Mouse (Mus musculus): ENCODE results near the gene Srsf4.

- TF ChIP-seq USF1 (IDR thresholded peaks at IDR 0.05; ENCODE audit: low read depth) = no peak
- TF ChIP-seq CTCF (IDR thresholded peaks at IDR 0.05; ENCODE audit: control insufficient read depth, insufficient read depth, insufficient read length) = no peak
- no peak for TF ChIP-seq FOSL1 (IDR thresholded peaks at IDR 0.05; ENCODE audit: insufficient read depth, low read length, poor library complexity, severe bottlenecking)
Measured at GRCm38 (mm10) chr4:131919506-131920140, 46.2 kb downstream of the Srsf4 start.

Measured in C2C12 (cell line).